Mouse (Mus musculus): ENCODE measurements at regions not wholly inside any gene's neighbourhood (a gene's known extent, or its start where the extent isn't known, plus 50 kb on each side); places are given as distances from the start of the nearest gene placed in this dataset.
A peak's percentile ranks its signal among the peaks of the same experiment; 100 is the strongest.

GRCm38 (mm10) chr1:184279263-184279662, 245.2 kb upstream of the 1700056E22Rik start:
- no peak for ATAC-seq

GRCm38 (mm10) chr1:184277001-184277400, 242.9 kb upstream of the 1700056E22Rik start:
- ATAC-seq = no peak

GRCm38 (mm10) chr1:184275877-184276276, 241.8 kb upstream of the 1700056E22Rik start:
- no peak for ATAC-seq

DNA sequence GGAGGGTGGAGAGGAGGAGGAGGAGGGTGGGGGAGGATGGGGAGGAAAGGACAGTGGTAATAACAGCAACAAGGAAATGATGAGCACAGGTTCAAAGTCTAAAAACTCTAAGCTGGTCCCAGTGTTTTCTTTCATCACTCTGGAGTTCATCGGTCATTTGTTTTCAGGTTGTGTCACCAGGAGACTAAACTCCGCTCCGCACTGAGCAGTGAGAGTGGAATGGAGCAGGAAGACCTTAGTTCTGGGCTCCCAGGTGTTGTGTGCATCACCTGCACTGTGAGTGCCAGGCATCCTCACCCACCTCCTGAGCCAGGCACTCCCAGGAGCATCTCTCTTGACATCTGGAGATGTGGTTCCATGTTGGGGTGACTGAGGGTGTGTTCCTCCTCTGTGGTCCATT, 241.3 kb upstream of the 1700056E22Rik start:
- no peak for ATAC-seq

GRCm38 (mm10) chr1:184274704-184275103, 240.6 kb upstream of the 1700056E22Rik start:
- ATAC-seq = no peak

- ATAC-seq = no peak
Measured at GRCm38 (mm10) chr1:184273722-184274121, 239.6 kb upstream of the 1700056E22Rik start.

DNA sequence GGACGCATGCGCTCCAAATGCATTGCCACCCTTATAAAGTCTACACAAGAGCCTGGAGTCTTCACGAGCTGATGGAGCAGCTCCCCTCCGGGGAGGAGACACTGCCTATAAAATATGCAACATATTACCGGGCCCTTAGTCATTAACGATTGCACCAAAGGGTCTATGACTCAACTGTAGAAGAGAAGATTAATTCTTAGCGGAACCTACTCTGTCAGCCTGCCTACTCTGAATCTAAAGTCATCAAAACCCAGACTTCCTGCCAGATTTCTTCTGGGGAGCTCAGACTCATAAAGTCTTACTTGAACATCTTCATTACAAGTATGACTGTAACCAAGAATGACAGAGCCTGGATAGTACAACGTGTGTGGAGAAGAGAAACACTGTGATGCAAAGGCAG, 237.2 kb upstream of the 1700056E22Rik start:
- no peak for ATAC-seq

DNA sequence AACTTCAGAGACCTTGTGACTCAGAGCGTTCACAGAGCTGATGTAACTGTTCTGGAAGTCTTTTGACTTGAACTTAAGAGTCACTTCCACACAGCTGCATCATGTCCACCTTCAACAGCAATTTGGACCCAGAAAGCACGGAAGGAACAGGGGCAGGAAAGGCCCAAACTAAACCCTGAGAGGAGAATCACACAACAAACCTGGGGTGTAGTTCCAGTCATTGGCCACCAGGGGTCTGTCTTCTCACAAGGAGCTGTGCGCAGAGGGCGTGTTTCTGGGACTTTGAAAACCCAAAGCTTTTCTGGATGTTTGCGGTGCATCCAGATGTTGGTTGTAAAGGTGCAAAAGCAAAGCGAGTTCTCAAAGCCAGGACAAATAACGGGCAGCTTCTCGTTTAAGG, 231.9 kb upstream of the 1700056E22Rik start:
- ATAC-seq = peak; percentile 59

- ATAC-seq = no peak
Measured at GRCm38 (mm10) chr1:184262975-184263374, 228.9 kb upstream of the 1700056E22Rik start.

DNA sequence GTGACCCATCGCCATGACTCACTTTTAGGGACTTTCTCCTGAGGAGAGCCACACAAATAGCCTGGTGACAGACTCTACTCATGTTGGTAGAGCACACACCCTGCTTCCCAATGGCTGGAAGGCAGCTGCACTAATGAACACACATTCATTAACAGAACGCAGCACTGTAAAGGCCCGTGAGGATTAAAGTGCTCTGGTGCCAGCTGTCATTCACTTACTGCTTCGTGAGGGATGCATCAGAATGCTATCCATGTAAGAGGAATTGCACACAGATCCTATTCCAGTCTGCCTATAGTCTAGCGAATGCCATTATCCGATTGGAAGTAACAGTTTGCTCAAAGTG, 227.3 kb upstream of the 1700056E22Rik start:
- peak; percentile 35 for ATAC-seq

DNA sequence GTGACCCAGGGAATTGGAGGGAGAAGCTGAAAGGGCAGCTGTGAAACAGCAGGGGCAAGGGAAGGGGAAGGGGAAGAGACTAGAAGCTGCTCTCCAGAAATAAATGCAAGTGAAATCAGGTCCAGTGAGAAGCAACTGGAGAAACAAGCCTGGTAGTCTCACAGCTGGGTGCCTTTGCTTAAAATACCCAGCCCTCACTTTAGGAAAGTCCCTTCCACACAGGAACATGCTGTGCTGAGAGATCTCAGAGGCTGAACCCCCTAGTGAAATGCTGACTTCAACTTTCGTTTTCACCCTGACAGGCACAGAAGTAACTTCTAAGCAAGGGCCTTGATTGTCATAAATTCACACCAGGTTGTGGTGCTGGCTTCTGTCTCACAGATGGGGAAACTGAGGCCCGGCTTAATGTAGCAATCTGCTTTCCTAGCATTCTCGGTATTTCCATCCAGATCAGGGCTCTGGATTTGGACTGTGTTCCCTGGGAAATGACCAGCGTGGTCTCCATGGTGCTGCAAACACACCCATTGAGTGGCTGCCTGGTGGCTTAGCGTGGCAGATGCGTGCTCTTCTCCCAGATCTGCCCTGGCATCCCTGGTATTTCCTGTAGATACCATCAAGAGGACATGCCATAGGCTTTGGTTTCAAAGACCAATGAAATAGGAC, 226.8 kb upstream of the 1700056E22Rik start:
- ATAC-seq = peak; percentile 82

DNA sequence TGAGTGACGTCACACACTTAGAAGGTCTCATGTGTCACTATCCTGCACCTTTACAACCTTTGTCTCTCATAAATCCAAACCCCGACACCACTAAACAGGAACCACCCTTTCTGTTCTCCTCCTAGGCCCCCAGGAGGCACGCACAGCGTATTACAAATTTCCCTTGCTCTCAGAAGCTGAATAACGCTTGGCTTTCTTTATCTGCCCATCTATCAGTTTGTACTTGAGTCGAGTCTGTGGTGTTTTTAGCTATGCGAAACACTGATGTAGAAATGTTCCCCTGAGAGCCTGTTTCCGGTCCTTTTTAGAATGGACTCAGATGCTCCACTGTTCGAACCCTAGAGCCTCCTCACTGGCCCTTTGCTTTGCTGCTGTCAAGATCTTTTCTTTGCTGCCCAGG, 225.8 kb upstream of the 1700056E22Rik start:
- peak; percentile 63 for ATAC-seq

DNA sequence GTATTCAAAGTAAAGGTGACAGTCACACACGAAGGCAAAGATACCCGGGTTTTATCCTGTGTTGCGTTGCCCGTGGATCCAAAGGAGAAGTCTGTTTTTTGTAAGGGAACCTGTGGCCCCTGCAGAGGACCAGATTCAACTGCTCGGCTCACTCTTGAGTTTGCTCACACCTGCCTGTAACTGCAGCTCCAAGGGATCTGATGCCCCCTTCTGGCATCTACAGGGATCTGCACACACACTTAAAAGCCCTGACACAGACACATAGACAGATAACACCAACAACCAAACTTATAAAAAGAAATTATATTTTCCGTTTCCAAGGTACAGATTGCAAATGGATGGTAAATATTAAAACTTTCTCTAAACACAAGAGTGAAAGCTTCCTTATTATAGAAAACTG, 223.3 kb upstream of the 1700056E22Rik start:
- no peak for ATAC-seq

GRCm38 (mm10) chr1:184254951-184255350, 220.8 kb upstream of the 1700056E22Rik start:
- no peak for ATAC-seq

- no peak for ATAC-seq
Measured at GRCm38 (mm10) chr1:184244730-184245488, 210.8 kb upstream of the 1700056E22Rik start.

- ATAC-seq = no peak
Measured at GRCm38 (mm10) chr1:184244296-184244695, 210.2 kb upstream of the 1700056E22Rik start.

GRCm38 (mm10) chr1:184241846-184242245, 207.7 kb upstream of the 1700056E22Rik start:
- ATAC-seq = no peak

- ATAC-seq = peak; percentile 72
Measured at GRCm38 (mm10) chr1:184235131-184235983, 201.3 kb upstream of the 1700056E22Rik start.

DNA sequence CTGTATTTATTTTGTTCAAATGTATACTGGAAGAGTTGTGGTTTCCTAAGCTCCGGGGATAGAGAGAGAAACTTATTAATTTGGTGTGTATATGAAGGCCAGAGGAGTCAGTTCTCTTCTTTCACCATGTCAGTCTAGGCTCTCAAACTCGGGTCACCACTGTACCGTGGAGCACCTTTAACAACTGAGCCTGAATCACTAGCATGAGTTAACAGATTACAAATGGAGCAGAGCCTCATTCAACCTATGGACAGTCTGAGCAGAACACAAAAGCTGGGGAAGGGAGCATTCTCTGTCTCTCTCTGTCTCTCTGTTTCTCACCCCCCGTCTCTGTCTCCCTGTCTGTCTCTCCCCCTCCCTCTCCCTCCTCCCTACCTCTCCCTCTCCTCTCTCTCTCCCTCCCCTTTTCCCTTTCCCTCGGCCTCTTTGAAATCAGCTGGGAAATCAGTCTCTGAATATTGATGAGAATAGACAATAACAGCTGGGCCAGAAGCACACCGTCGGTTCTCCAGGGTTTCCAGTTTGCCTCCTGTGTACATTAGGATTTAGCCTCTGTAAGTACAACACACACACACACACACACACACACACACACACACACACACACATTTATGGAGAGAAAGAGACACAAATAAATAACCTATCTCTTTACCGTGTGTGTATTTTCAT, 200.4 kb upstream of the 1700056E22Rik start:
- ATAC-seq = no peak

DNA sequence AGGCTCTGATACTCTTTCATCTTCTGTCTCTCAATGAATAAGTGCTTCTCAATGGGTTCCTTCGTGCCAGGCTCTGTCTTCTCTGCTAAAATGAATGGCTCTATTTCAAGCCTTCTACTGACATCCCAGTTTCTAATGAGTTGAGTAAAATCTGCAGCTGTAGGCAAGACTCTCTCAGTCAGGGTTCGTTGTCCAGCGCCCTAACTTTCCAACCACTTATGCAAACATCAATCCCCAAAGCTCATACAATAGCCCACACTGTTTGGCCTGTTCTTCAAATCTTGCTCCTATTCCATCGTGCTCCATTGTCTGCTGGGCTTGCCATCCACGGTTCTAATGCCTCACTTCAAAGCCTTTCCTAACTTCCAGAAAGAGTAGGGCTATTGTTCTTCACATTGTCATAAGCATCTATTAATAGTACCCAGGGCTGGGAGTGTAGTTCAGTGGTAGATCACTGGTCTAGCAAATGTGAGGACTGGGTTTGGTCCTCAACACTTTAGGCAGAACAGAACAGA, 199.7 kb upstream of the 1700056E22Rik start:
- no peak for ATAC-seq

GRCm38 (mm10) chr1:184222326-184222725, 188.2 kb upstream of the 1700056E22Rik start:
- ATAC-seq = no peak

GRCm38 (mm10) chr1:184221792-184222191, 187.7 kb upstream of the 1700056E22Rik start:
- no peak for ATAC-seq

DNA sequence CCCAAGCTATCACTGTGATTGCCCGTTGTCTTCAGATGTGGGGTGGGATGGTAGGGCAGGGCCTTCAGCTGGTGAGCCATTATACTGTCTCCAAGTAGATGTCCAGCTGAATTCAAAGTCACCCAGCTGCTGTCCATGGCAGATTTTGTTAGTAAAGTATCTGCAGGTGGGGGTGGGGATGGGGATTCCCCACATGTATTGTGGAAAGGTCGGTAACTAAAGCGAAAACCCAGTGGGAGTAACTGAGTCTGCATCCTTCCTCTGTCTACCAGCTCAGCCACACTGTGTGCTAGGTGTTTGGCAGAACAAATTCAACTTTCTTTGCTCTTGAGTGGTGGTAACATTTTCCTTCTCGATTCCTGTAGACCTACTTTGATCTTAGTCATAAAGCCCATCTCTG, 163.2 kb upstream of the 1700056E22Rik start:
- ATAC-seq = peak; percentile 37
